Mouse (Mus musculus) E14TG2a.4 (cell line): ENCODE data around the gene Nbeal1.
"Not testable (repeated sequence)": the region's sequence is repeated elsewhere in the genome, so short reads cannot be mapped to it uniquely, and the experiment has no call there.

Experiments
- H3K27me3 ChIP-seq: 2 replicates; pipeline ENCODE4 v1.6.1; 2014; ENCODE audit warnings: low read length, control low read depth; ENCODE audit not compliant: insufficient read depth
- H3K36me3 ChIP-seq: 2 replicates; pipeline ENCODE4 v1.6.1; 2014; ENCODE audit warnings: low read length, control low read depth; ENCODE audit not compliant: insufficient read depth
- H3K4me1 ChIP-seq: replicated peaks from 2 replicates; pipeline ENCODE4 v1.6.1; 2014; ENCODE audit warnings: low read depth, low read length, control low read depth
- H3K4me3 ChIP-seq: replicated peaks from 2 replicates; pipeline ENCODE4 v1.5.1; 2014; ENCODE audit warnings: mild to moderate bottlenecking, low read length
- H3K9me3 ChIP-seq: 2 replicates; pipeline ENCODE4 v1.6.1; 2014; ENCODE audit warnings: low read length, control low read depth
- CTCF ChIP-seq: conservative IDR thresholded peaks from 2 replicates; pipeline ENCODE4 v1.5.1; 2014; ENCODE audit warnings: low read length
- NANOG ChIP-seq: IDR thresholded peaks from 2 replicates; pipeline ENCODE4 v1.6.1; 2014; ENCODE audit warnings: borderline replicate concordance, low read length, mixed read lengths
- POU5F1 ChIP-seq: IDR thresholded peaks from 2 replicates; pipeline ENCODE4 v1.6.1; 2014; ENCODE audit warnings: low read length, borderline replicate concordance

Nbeal1 gene

DNA sequence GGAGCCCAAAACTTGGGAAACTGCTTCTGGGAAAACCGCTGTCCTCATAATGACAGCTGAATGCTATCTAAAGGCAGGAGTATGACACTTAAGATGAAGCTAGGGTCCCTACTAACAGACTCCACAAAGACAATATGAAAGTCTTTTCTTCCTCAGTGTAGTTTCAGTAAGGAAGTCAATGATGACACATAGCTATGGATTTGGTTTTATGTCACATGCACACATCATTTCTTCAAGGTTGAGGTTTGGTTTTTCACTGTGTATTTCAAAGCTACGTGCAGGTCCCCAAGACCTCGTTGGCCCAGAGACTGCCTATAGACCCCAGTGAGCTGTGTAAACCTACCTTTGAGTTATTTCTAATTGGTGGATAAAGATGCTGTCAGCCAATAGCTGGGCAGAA lies 7.3 kb upstream of the Nbeal1 start:
- H3K4me1 ChIP-seq, result no peaks in the 10 kb centered on the region
- H3K9me3 ChIP-seq, result no peaks in the 10 kb centered on the region
- peaks cover 6% of the 10 kb centered on the region; the same call in 1 of the 2 replicates for H3K27me3 ChIP-seq
- H3K4me3 ChIP-seq, result no peak overlapping the region
- no peaks in the 10 kb centered on the region for H3K36me3 ChIP-seq
- TF ChIP-seq POU5F1, result no peak
- TF ChIP-seq NANOG, result no peak
- TF ChIP-seq CTCF, result no peak

DNA sequence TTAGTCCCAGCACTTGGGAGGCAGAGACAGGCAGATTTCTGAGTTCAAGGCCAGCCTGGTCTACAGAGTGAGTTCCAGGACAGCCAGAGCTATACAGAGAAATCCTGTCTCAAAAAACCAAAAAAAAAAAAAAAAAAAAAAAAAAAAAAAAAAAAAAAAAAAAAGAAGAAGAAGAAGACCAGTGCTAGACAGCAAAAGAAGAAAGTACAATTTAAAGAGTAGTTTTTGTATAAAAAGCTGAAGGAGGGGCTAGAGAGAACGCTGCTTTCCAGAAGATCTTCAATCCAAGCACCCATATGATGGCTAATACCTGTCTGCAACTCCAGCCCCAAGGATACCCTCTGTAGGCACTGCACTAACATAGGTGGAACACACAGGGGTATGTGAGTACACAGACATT lies 2.6 kb upstream of the Nbeal1 start:
- peaks cover 11% of the 10 kb centered on the region; the same call in 1 of the 2 replicates for H3K27me3 ChIP-seq
- H3K4me1 ChIP-seq, result peaks cover 22% of the 10 kb centered on the region
- H3K4me3 ChIP-seq, H3K36me3 ChIP-seq, H3K9me3 ChIP-seq: not testable (repeated sequence)

DNA sequence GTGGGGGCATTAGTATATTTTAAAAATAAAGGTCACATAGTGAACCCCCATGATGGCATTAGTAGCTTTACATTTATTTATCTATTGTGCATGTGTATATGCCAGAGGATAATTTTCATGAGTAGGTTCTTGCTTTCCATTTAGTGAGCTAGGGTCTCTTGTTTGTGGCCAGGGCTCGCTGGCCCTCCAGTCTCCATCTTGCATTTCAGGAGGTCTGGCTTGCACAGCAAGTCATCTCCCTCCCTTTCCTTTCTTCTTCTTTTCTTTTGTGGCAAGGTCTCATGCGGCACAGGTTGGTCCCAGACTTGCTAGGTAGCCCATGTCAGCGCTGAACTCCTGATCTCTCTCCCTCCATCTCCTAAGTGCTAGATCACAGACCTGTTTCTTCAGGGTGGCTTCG lies 1.0 kb upstream of the Nbeal1 start:
- peaks cover 22% of the 10 kb centered on the region for H3K4me1 ChIP-seq
- H3K9me3 ChIP-seq, result no peaks in the 10 kb centered on the region
- TF ChIP-seq NANOG, result no peak
- TF ChIP-seq CTCF, result no peak
- TF ChIP-seq POU5F1, result no peak
- peaks cover 9% of the 10 kb centered on the region; the same call in 1 of the 2 replicates for H3K27me3 ChIP-seq
- H3K36me3 ChIP-seq, result no peaks in the 10 kb centered on the region
- peak overlapping the region; percentile 90 for H3K4me3 ChIP-seq

DNA sequence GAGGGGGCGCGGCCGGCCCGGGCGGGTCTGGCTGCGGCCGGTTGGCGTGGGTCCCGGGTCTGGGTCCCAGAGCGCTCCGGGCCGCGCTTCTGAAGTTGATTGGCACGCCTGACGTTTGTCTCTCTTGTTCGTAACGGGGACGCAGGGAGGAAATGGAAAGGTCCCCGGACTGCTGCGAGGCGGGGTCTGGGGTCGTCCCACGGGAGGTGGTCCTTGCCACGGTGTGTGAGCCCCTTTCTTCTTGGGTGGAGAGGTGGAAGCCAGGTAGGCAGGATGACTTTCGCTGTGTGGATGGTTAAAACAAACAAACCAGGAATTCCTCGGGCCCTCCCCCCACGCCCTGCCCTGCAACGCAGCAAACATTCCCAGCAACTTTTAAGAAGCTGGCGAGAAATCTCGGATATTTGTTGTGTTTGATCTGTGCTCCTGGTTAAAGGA lies 404 bp downstream of the Nbeal1 start:
- H3K9me3 ChIP-seq, result no peaks in the 10 kb centered on the region
- peaks cover 5% of the 10 kb centered on the region; the same call in 1 of the 2 replicates for H3K27me3 ChIP-seq
- peaks cover 22% of the 10 kb centered on the region for H3K4me1 ChIP-seq
- H3K4me3 ChIP-seq, result peak overlapping the region; percentile 90
- 0 out of 2 replicates have a peak, but pooled peaks cover 6% of the 10 kb centered on the region for H3K36me3 ChIP-seq
- TF ChIP-seq NANOG, result no peak
- no peak for TF ChIP-seq POU5F1
- no peak for TF ChIP-seq CTCF

DNA sequence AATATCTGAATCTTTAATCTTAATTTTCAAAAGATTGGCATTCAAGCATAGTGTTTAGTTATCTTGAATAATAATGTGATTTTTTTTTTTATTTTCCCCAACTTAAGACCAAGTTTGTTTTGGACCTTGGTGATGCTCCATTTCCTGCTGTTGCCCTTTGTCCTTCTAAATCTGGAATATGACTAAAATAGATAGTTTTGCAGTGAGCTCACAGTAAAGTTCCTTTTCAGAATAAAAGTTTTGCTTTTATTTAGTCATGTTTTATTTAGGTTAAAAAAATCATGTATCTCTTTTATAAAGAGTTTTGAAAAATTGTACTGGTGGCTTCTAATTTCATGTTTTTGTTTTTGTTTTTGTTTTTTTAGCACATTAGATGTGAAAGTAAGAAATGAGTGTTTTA lies 8.1 kb downstream of the Nbeal1 start:
- no peak overlapping the region for H3K4me3 ChIP-seq
- no peaks in the 10 kb centered on the region for H3K4me1 ChIP-seq
- H3K9me3 ChIP-seq, result no peaks in the 10 kb centered on the region
- no peaks in the 10 kb centered on the region for H3K27me3 ChIP-seq
- 0 out of 2 replicates have a peak, but pooled peaks cover 6% of the 10 kb centered on the region for H3K36me3 ChIP-seq
- TF ChIP-seq CTCF (no peak), NANOG (no peak), POU5F1 (no peak)

DNA sequence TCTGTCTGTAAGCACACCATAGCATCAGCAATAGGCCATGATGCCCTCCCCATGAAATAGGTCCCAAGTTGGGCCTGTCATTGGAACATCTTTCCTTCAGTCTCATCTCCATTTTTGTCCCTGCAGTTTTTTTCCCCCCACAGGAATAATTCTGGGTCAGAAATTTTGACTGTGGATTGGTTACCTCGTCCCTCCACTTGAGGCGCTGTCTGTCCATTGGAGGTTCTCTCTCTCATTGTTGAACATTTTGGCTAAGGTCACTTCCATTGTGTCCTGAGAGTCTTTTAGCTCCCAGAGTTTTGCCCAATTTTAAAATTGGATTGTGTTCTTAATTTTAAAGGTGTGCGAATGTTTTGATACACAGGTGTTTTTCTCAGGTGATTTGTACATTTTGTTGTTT lies 16.4 kb downstream of the Nbeal1 start:
- no peak overlapping the region for H3K4me3 ChIP-seq
- H3K9me3 ChIP-seq, result no peaks in the 10 kb centered on the region
- H3K4me1 ChIP-seq, result no peaks in the 10 kb centered on the region
- no peak for TF ChIP-seq NANOG
- no peak for TF ChIP-seq POU5F1
- TF ChIP-seq CTCF, result peak; percentile 84
- H3K36me3 ChIP-seq, result peaks cover 20% of the 10 kb centered on the region
- no peaks in the 10 kb centered on the region for H3K27me3 ChIP-seq

DNA sequence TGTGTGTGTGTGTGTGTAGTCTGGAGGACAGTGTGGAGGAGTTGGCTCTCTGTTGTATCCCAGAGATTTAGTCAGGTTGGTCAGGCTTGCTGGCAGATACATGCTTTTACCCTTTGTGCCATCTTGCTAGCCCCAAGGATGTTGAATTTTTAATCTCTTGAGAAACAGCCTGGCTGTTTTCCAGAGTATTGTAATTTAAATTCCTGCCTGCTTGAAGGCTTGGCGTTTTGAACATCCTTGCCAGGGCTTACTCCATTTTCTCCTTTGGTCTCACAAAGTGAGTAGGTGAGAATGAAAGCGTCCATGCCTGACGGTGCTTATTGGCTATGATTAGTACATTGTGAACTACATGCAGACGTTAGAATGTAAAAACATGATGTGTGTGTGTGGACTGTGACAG lies 18.6 kb downstream of the Nbeal1 start:
- Histone ChIP-seq H3K4me1 (no peaks in the 10 kb centered on the region), H3K36me3 (peaks cover 35% of the 10 kb centered on the region), H3K27me3 (no peaks in the 10 kb centered on the region), H3K9me3 (no peaks in the 10 kb centered on the region), H3K4me3 (no peak overlapping the region)
- TF ChIP-seq NANOG (no peak), POU5F1 (no peak), CTCF (no peak)

DNA sequence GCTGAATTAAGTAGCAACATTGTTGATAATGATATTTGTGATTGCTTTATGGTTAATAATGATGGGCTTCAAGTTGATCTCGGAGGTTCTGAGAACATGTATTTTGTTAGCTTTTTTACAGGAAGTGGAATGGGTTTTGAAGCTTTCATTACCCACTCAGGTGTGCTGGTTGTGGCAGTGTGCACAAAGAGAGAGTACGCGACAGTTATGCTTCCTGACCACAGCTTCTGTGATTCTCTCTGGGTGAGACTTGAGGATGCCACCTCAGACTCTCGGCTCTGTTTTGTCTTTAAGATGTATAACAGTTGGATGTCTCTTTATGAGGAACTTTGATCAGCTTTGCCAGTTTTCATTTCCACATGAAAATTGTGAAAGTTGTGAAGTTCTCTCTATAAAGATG lies 55.9 kb downstream of the Nbeal1 start:
- no peak for TF ChIP-seq POU5F1
- Histone ChIP-seq H3K4me1 (no peaks in the 10 kb centered on the region), H3K9me3 (no peaks in the 10 kb centered on the region), H3K36me3 (peaks cover 22% of the 10 kb centered on the region), H3K4me3 (no peak overlapping the region), H3K27me3 (no peaks in the 10 kb centered on the region)

DNA sequence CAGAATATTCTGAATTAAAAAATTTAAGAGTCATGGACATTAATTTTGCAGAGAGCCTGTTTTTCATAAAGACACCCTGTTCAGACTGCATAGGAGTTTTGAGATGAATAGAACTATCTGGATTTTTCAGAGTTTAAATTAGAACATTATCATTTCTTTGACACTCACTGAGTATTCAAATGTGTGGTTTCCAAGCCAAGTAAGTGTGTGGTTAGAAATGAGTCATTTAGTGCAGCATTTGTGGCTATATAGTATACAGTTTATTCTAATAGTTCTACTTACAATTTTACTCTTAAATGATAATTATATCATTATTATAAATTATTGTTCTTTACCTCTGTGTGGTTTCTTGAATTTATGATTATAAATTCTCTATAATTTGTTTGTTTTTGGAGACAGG lies 60.0 kb downstream of the Nbeal1 start:
- Histone ChIP-seq H3K27me3 (no peaks in the 10 kb centered on the region), H3K4me1 (no peaks in the 10 kb centered on the region), H3K36me3 (peaks cover 31% of the 10 kb centered on the region), H3K9me3 (no peaks in the 10 kb centered on the region), H3K4me3 (no peak overlapping the region)
- TF ChIP-seq CTCF (no peak), NANOG (no peak), POU5F1 (no peak)
